Mouse (Mus musculus): ENCODE data around the gene Hfe2.
"Not testable (repeated sequence)": the region's sequence is repeated elsewhere in the genome, so short reads cannot be mapped to it uniquely, and the experiment has no call there.

Gene Hfe2

GRCm38 (mm10) chr3:96496216-96496615 lies 28.8 kb upstream of the Hfe2 start:
- DNase-seq (ENCODE audit: low spot score in 2 of 2), result peak in 1 of 2 experiments; percentile 7

- peak in 1 of 2 experiments; percentile 10 for DNase-seq (ENCODE audit: low spot score in 2 of 2)
These were observed 28.2 kb upstream of the Hfe2 start for GRCm38 (mm10) chr3:96496620-96497275.

- peak; percentile 85 to 89 for DNase-seq (ENCODE audit: low spot score in 2 of 2)
These were observed 27.4 kb upstream of the Hfe2 start for GRCm38 (mm10) chr3:96497451-96498028.

- no peak for DNase-seq (ENCODE audit: low spot score in 2 of 2)
These were observed 26.3 kb upstream of the Hfe2 start for GRCm38 (mm10) chr3:96498476-96499245.

GRCm38 (mm10) chr3:96499481-96500288 lies 25.3 kb upstream of the Hfe2 start:
- peak; percentile 79 to 84 for DNase-seq (ENCODE audit: low spot score in 2 of 2)

- peak; percentile 94 to 95 for DNase-seq (ENCODE audit: low spot score in 2 of 2)
These were observed 24.7 kb upstream of the Hfe2 start for GRCm38 (mm10) chr3:96500289-96500621.

- DNase-seq (ENCODE audit: low spot score in 2 of 2), result peak; percentile 87 to 91
These were observed 24.2 kb upstream of the Hfe2 start for GRCm38 (mm10) chr3:96500691-96501265.

GRCm38 (mm10) chr3:96501391-96502115 lies 23.4 kb upstream of the Hfe2 start:
- peak; percentile 86 to 88 for DNase-seq (ENCODE audit: low spot score in 2 of 2)

GRCm38 (mm10) chr3:96502181-96503082 lies 22.5 kb upstream of the Hfe2 start:
- peak in 1 of 2 experiments; percentile 33 for DNase-seq (ENCODE audit: low spot score in 2 of 2)

GRCm38 (mm10) chr3:96503083-96503450 lies 21.9 kb upstream of the Hfe2 start:
- DNase-seq (ENCODE audit: low spot score in 2 of 2), result peak; percentile 79 to 83

- peak in 1 of 2 experiments; percentile 16 for DNase-seq (ENCODE audit: low spot score in 2 of 2)
These were observed 21.0 kb upstream of the Hfe2 start for GRCm38 (mm10) chr3:96503946-96504345.

GRCm38 (mm10) chr3:96504931-96505330 lies 20.0 kb upstream of the Hfe2 start:
- DNase-seq (ENCODE audit: low spot score in 2 of 2), result peak in 1 of 2 experiments; percentile 21

GRCm38 (mm10) chr3:96506396-96507047 lies 18.4 kb upstream of the Hfe2 start:
- peak; percentile 8 to 15 for DNase-seq (ENCODE audit: low spot score in 2 of 2)

GRCm38 (mm10) chr3:96507966-96508365 lies 17.0 kb upstream of the Hfe2 start:
- DNase-seq (ENCODE audit: low spot score in 2 of 2), result not testable (repeated sequence)

- no peak for DNase-seq (ENCODE audit: low spot score in 2 of 2)
These were observed 4.8 kb upstream of the Hfe2 start for GRCm38 (mm10) chr3:96520171-96520570.

- no peak for DNase-seq (ENCODE audit: low spot score in 2 of 2)
These were observed 2.8 kb upstream of the Hfe2 start for GRCm38 (mm10) chr3:96522149-96522548.

GRCm38 (mm10) chr3:96524028-96524810 lies 753 bp upstream of the Hfe2 start:
- no peak for DNase-seq (ENCODE audit: low spot score in 2 of 2)

GRCm38 (mm10) chr3:96526013-96526762 lies 1.2 kb downstream of the Hfe2 start:
- no peak for DNase-seq (ENCODE audit: low spot score in 2 of 2)
